11 mouse cellular contexts compared by ENCODE assay signal in genomic region chr7:45174567-45175280, GRCm38 (mm10). TPM values are rescaled to one million over a fixed set of nuclear protein-coding genes. Genes with fewer than 3 reads are reported as not detected.
A peak's percentile ranks its signal among the peaks of the same experiment; 100 is the strongest.
DNase-seq lines count a peak whose midpoint lies in the region; ATAC-seq and TF ChIP-seq lines count a peak whose summit lies in the region.
"Had no signal": no experiment of that assay in that cellular context is flagged by ENCODE, and none has a peak within 500 bp of the region (broad histone marks: within the 10 kb centered on the region; RNA-seq: fewer than 3 reads in every experiment).

No protein-coding gene starts in this region.

- H3K4me2 ChIP-seq in kidney, embryonic 15.5 days: peak overlapping the region; percentile 50
- no peak overlapping the region for H3K4me2 ChIP-seq in midbrain, postnatal 0 days (ENCODE audit: low read depth, low read length, poor library complexity, severe bottlenecking)

- H3K27ac ChIP-seq in kidney, embryonic 15.5 days: no peak overlapping the region
- H3K27ac ChIP-seq in kidney, adult 2 months (ENCODE audit: insufficient read depth, low read depth, low read length): no peak overlapping the region
- no peak overlapping the region for H3K27ac ChIP-seq in midbrain, postnatal 0 days (ENCODE audit: low read depth, low read length)

- 3% methylated on average over 29 of the region's 29 CpGs for WGBS in kidney, embryonic 15.5 days
- 7% methylated on average over 27 of the region's 29 CpGs for WGBS in kidney, adult 2 months
- WGBS in midbrain, postnatal 0 days: 4% methylated on average over 25 of the region's 29 CpGs

- H3K36me3 ChIP-seq in kidney, embryonic 15.5 days: no peaks in the 10 kb centered on the region
- H3K36me3 ChIP-seq in kidney, adult 2 months (ENCODE audit: control insufficient read depth, insufficient read depth, low read length): no peaks in the 10 kb centered on the region
- H3K36me3 ChIP-seq in midbrain, postnatal 0 days (ENCODE audit: insufficient read depth, low read length): no peaks in the 10 kb centered on the region

- H3K9me3 ChIP-seq in kidney, embryonic 15.5 days (replicated peaks): peaks cover 7% of the 10 kb centered on the region; the same call in 1 of the 2 replicates
- H3K9me3 ChIP-seq in midbrain, postnatal 0 days (ENCODE audit: low read length): no peaks in the 10 kb centered on the region

- DNase-seq in kidney, adult 2 months: no peak
- no peak for DNase-seq in midbrain, postnatal 0 days (ENCODE audit: low spot score)
- DNase-seq in urinary bladder, postnatal 14 days (ENCODE audit: low spot score): no peak
- no peak for DNase-seq in layer of hippocampus, adult 9-11 months
- DNase-seq in right cerebral cortex, postnatal 4 days: no peak

- no peak for TF ChIP-seq POLR2A in kidney, adult 2 months (IDR thresholded peaks at IDR 0.05; ENCODE audit: low read depth, low read length)

- H3K27me3 ChIP-seq in kidney, embryonic 15.5 days: peaks cover 94% of the 10 kb centered on the region
- peaks cover 4% of the 10 kb centered on the region for H3K27me3 ChIP-seq in kidney, adult 2 months (replicated peaks; ENCODE audit: control insufficient read depth, insufficient read depth, low read length)
- peaks cover 58% of the 10 kb centered on the region for H3K27me3 ChIP-seq in midbrain, postnatal 0 days (ENCODE audit: insufficient read depth, low read length)

- no peak for TF ChIP-seq CTCF in kidney, adult 2 months (conservative IDR thresholded peaks at IDR 0.05; ENCODE audit: insufficient read depth, insufficient read length, low read depth, low read length)
- TF ChIP-seq CTCF in midbrain, postnatal 0 days (IDR thresholded peaks at IDR 0.05): no peak

- no peak; the same call in 1 of the 2 replicates for ATAC-seq in kidney, embryonic 15.5 days (replicated peaks; ENCODE audit: low FRiP score)
- peak; percentile 16; the same call in 1 of the 2 replicates for ATAC-seq in common myeloid progenitor, adult 5-6 weeks (replicated peaks; ENCODE audit: low read depth, poor library complexity, severe bottlenecking)
- peak; percentile 21; the same call in 1 of the 2 replicates for ATAC-seq in granulocyte monocyte progenitor cell, adult 5-6 weeks (replicated peaks; ENCODE audit: poor library complexity, severe bottlenecking)
- no peak for ATAC-seq in midbrain, postnatal 0 days (ENCODE audit: low FRiP score)

- H3K9ac ChIP-seq in kidney, embryonic 15.5 days: no peak overlapping the region
- H3K9ac ChIP-seq in midbrain, postnatal 0 days (replicated peaks; ENCODE audit: low read length, poor library complexity, severe bottlenecking): no peak overlapping the region

- peak overlapping the region; percentile 22 for H3K4me3 ChIP-seq in kidney, embryonic 15.5 days (replicated peaks)
- no peak overlapping the region for H3K4me3 ChIP-seq in kidney, adult 2 months (ENCODE audit: insufficient read depth, low read depth, low read length)
- 0 out of 2 replicates have a peak overlapping the region, but pooled peaks have one; percentile 6 for H3K4me3 ChIP-seq in midbrain, postnatal 0 days (ENCODE audit: low read depth, low read length)

- peaks cover 23% of the 10 kb centered on the region for H3K4me1 ChIP-seq in kidney, embryonic 15.5 days
- H3K4me1 ChIP-seq in kidney, adult 2 months (ENCODE audit: control insufficient read depth, insufficient read depth, low read length): no peaks in the 10 kb centered on the region
- H3K4me1 ChIP-seq in midbrain, postnatal 0 days (ENCODE audit: insufficient read depth, low read length): peaks cover 5% of the 10 kb centered on the region; the same call in 1 of the 2 replicates

RNA-seq across cellular contexts. Expression of gene Gfy, which starts 4.6 kb away (rescaled TPM):
- polyA plus RNA-seq in kidney, embryonic 15.5 days (2015; fragmentation: Nextera tagmentation; extraction: Ambion mirVana): not detected in 2 replicates
- not detected in 2 replicates for polyA plus RNA-seq in kidney, adult 2 months (2012; rRNA removed)
- not detected in 2 replicates for total RNA-seq in common myeloid progenitor, adult 5-6 weeks (2017)
- total RNA-seq in granulocyte monocyte progenitor cell, adult 5-6 weeks (2014; fragmentation: Nextera tagmentation): not detected in 2 replicates
- not detected in 2 replicates for total RNA-seq in granulocyte monocyte progenitor cell, adult 5-6 weeks (2017)
- not detected in 2 replicates for total RNA-seq in midbrain, postnatal 0 days (2014; rRNA removed)
- 0.11 and 0.51 TPM in 2 replicates for polyA plus RNA-seq in midbrain, postnatal 0 days (2015; fragmentation: Nextera tagmentation; extraction: Ambion mirVana)
- total RNA-seq: liver, adult 2 months had no signal
- polyA plus RNA-seq: heart, embryonic 14.5 days; liver, adult 2 months had no signal

RNA-seq across cellular contexts. Expression of gene Pth2, which starts 6.1 kb away (rescaled TPM):
- not detected in 2 replicates for polyA plus RNA-seq in kidney, embryonic 15.5 days (2015; fragmentation: Nextera tagmentation; extraction: Ambion mirVana)
- not detected in 2 replicates for polyA plus RNA-seq in kidney, adult 2 months (2012; rRNA removed)
- not detected in 2 replicates for total RNA-seq in common myeloid progenitor, adult 5-6 weeks (2017)
- total RNA-seq in granulocyte monocyte progenitor cell, adult 5-6 weeks (2014; fragmentation: Nextera tagmentation): not detected in 2 replicates
- total RNA-seq in granulocyte monocyte progenitor cell, adult 5-6 weeks (2017): not detected in 2 replicates
- total RNA-seq in midbrain, postnatal 0 days (2014; rRNA removed): not detected in 2 replicates
- polyA plus RNA-seq in midbrain, postnatal 0 days (2015; fragmentation: Nextera tagmentation; extraction: Ambion mirVana): 0.93 and 1.3 TPM in 2 replicates
- total RNA-seq: liver, adult 2 months had no signal
- polyA plus RNA-seq: cerebellum, adult 2 months; liver, adult 2 months had no signal

RNA-seq across cellular contexts. Expression of gene Slc17a7, which starts 11.0 kb away (rescaled TPM):
- polyA plus RNA-seq in kidney, embryonic 15.5 days (2015; fragmentation: Nextera tagmentation; extraction: Ambion mirVana): 0.14 and 0.30 TPM in 2 replicates
- polyA plus RNA-seq in kidney, adult 2 months (2012; rRNA removed): not detected in 2 replicates
- not detected in 2 replicates for total RNA-seq in common myeloid progenitor, adult 5-6 weeks (2017)
- total RNA-seq in granulocyte monocyte progenitor cell, adult 5-6 weeks (2014; fragmentation: Nextera tagmentation): 0.17 TPM in 1 of 2 replicates, not detected in the other
- not detected in 2 replicates for total RNA-seq in granulocyte monocyte progenitor cell, adult 5-6 weeks (2017)
- 1.9 and 2.5 TPM in 2 replicates for total RNA-seq in midbrain, postnatal 0 days (2014; rRNA removed)
- polyA plus RNA-seq in midbrain, postnatal 0 days (2015; fragmentation: Nextera tagmentation; extraction: Ambion mirVana): 0.95 and 0.96 TPM in 2 replicates
- total RNA-seq: liver, adult 2 months had no signal
- polyA plus RNA-seq: liver, adult 2 months had no signal

RNA-seq across cellular contexts. Expression of gene Aldh16a1, which starts 20.3 kb away (rescaled TPM):
- 69.3 and 69.9 TPM in 2 replicates for polyA plus RNA-seq in kidney, embryonic 15.5 days (2015; fragmentation: Nextera tagmentation; extraction: Ambion mirVana)
- 106 and 119 TPM in 2 replicates for polyA plus RNA-seq in kidney, adult 2 months (2012; rRNA removed)
- 32.2 and 37.9 TPM in 2 replicates for total RNA-seq in common myeloid progenitor, adult 5-6 weeks (2017)
- 53.4 and 59.8 TPM in 2 replicates for total RNA-seq in granulocyte monocyte progenitor cell, adult 5-6 weeks (2014; fragmentation: Nextera tagmentation)
- total RNA-seq in granulocyte monocyte progenitor cell, adult 5-6 weeks (2017): 31.2 and 42.5 TPM in 2 replicates
- 18.9 and 22.0 TPM in 2 replicates for total RNA-seq in midbrain, postnatal 0 days (2014; rRNA removed)
- polyA plus RNA-seq in midbrain, postnatal 0 days (2015; fragmentation: Nextera tagmentation; extraction: Ambion mirVana): 12.9 and 15.2 TPM in 2 replicates

RNA-seq across cellular contexts. Expression of gene Pih1d1, which starts 20.6 kb away (rescaled TPM):
- 107 and 108 TPM in 2 replicates for polyA plus RNA-seq in kidney, embryonic 15.5 days (2015; fragmentation: Nextera tagmentation; extraction: Ambion mirVana)
- 80.3 and 84.9 TPM in 2 replicates for polyA plus RNA-seq in kidney, adult 2 months (2012; rRNA removed)
- 35.2 and 59.8 TPM in 2 replicates for total RNA-seq in common myeloid progenitor, adult 5-6 weeks (2017)
- total RNA-seq in granulocyte monocyte progenitor cell, adult 5-6 weeks (2014; fragmentation: Nextera tagmentation): 74.2 and 91.6 TPM in 2 replicates
- total RNA-seq in granulocyte monocyte progenitor cell, adult 5-6 weeks (2017): 48.8 and 58.4 TPM in 2 replicates
- total RNA-seq in midbrain, postnatal 0 days (2014; rRNA removed): 104 and 124 TPM in 2 replicates
- 77.1 and 81.6 TPM in 2 replicates for polyA plus RNA-seq in midbrain, postnatal 0 days (2015; fragmentation: Nextera tagmentation; extraction: Ambion mirVana)

Comparison
In these comparisons a context has a peak if more than half of its experiments do, and no peak if none do; other contexts are left out.
1. ATAC-seq: peak in common myeloid progenitor, adult 5-6 weeks (single experiment) and granulocyte monocyte progenitor cell, adult 5-6 weeks (single experiment); none in kidney, embryonic 15.5 days (single experiment) and midbrain, postnatal 0 days (single experiment).